Mouse (Mus musculus) layer of hippocampus, postnatal 14 days (tissue): ENCODE data around the gene Irak1bp1. TPM values are rescaled to one million over a fixed set of nuclear protein-coding genes. Genes with fewer than 3 reads are reported as not detected.

ENCODE experiments used
- DNase-seq, 2 experiments: peaks; one replicate each; pipeline ENCODE4 v3.0.0; 2021 to 2022; ENCODE audit warnings: low spot score in 2 of 2, mixed read lengths in 1 of 2
- total RNA-seq, 2 experiments: library from RNA; stranded (reverse); gene quantifications; 2 replicates each; pipeline ENCODE4 v1.2.3; 2021

Gene Irak1bp1
- total RNA-seq, 2 experiments from 2014 or later = 20.8 to 22.2 TPM

DNA sequence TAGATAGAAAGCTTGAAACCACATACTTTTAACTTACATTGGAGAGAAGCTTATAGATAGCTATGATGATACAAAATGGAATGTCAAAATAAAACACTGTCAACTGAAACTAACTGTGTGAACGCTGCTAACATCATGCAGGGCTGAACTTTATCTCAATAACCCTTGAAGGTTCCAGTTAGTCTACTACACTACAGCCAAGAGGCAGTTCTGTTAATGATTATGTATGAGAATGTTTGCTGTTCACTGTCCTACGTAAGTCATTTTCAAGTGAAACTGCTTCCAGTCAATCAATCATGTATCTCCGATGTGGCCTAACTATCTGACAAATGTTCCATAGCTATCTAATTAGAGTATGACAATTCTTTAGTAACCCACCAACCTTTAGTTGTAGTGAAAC lies 38.4 kb downstream of the Irak1bp1 start:
- DNase-seq = no peak

DNA sequence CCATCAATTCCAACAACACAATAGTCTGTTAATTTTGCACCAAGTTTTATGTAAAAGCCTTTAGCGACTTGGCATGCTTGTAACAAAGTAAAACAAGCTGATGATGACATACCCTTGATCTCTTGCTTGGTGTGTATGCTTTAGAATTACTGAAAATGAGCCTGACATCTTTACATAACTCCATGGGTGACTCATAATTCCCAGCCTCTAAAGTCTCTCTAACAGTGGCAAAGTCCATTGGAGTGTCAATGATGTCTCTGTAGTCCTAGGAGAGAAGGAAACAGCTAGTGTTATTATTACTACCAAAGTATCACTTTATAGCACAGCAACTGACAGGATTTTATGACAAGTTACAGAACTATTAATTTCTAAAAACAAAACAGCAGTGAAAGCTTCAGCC lies 47.7 kb downstream of the Irak1bp1 start:
- no peak for DNase-seq

DNA sequence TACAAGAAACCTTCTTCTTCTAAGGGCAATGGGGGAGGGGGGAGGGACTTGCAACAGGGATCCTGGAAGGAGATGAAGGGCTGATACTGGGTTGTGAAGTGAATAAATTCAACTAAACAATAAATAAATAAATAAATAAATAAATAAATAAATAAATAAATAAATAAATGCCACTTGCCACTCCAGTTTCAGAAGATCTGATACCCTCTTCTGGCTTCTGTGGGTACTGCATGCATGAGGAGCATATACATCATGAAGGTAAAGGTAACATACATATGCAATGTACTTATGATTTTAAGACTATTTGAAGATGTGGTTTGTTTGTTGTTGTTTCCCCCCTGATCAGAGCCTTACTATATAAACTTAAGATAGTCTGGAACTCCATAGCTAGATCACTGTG lies 54.8 kb downstream of the Irak1bp1 start:
- DNase-seq = no peak

DNA sequence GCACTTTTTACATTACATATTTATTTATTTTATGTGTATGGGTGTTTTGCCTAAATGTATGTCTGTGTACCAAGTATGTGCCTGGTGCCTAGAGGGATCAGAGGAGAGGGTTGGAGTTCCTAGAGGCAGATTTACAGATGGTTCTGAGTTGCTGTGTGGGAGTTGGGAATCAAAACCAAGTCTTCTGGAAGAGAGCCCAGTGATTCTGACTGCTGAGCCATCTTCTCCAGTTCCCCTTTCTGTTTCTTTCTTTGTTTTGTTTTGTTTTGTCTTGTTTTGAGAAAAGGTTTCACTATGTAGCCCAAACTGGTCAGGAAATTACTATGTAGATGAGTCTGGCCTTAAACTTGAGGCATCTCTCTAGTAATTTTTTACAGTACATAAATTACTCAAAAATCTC lies 59.3 kb downstream of the Irak1bp1 start:
- DNase-seq = peak in 1 of 2 experiments; percentile 26

Other genes with a start within 250 kb of the Irak1bp1 start
- 10 to 100 TPM; 59.0 to 62.9 TPM for gene Phip, start 146.0 kb downstream of the Irak1bp1 start, total RNA-seq